Mouse (Mus musculus): ENCODE measurements around the gene Pabpc5.

Gene Pabpc5

GRCm38 (mm10) chrX:119927081-119927571 lies at the start of gene Pabpc5:
Gene Pabpc5 (plus strand): TSS chrX:119927196.
- DNase-seq = no peak

GRCm38 (mm10) chrX:119886957-119887593 lies 39.9 kb upstream of the Pabpc5 start:
- no peak for DNase-seq

- DNase-seq = no peak
These were observed 38.6 kb upstream of the Pabpc5 start for GRCm38 (mm10) chrX:119888326-119888920.

GRCm38 (mm10) chrX:119927852-119928251 lies 856 bp downstream of the Pabpc5 start:
- no peak for DNase-seq
